8 mouse cellular contexts compared by ENCODE assay signal in genomic region chr6:99519806-99520675, GRCm38 (mm10). TPM values are rescaled to one million over a fixed set of nuclear protein-coding genes. Genes with fewer than 3 reads are reported as not detected.
A peak's percentile ranks its signal among the peaks of the same experiment; 100 is the strongest.
DNase-seq lines count a peak whose midpoint lies in the region; ATAC-seq and TF ChIP-seq lines count a peak whose summit lies in the region.

No protein-coding gene starts in this region.

- H3K27ac ChIP-seq in embryonic facial prominence, embryonic 15.5 days (replicated peaks), result peak overlapping the region; percentile 98
- peak overlapping the region; percentile 99 for H3K27ac ChIP-seq in heart, postnatal 0 days (ENCODE audit: low read depth)
- peak overlapping the region; percentile 59 for H3K27ac ChIP-seq in macrophage

- peak overlapping the region; percentile 94 for H3K4me2 ChIP-seq in embryonic facial prominence, embryonic 15.5 days (replicated peaks)
- peak overlapping the region; percentile 93 for H3K4me2 ChIP-seq in heart, postnatal 0 days (ENCODE audit: low read depth, low read length)

- no peaks in the 10 kb centered on the region for H3K27me3 ChIP-seq in embryonic facial prominence, embryonic 15.5 days
- H3K27me3 ChIP-seq in heart, postnatal 0 days (ENCODE audit: control insufficient read depth, insufficient read depth, low read length), result no peaks in the 10 kb centered on the region

- H3K79me2 ChIP-seq in macrophage (ENCODE audit: inconsistent target), result peaks cover 31% of the 10 kb centered on the region

- H3K9me3 ChIP-seq in embryonic facial prominence, embryonic 15.5 days (replicated peaks), result no peaks in the 10 kb centered on the region
- H3K9me3 ChIP-seq in heart, postnatal 0 days (replicated peaks; ENCODE audit: control insufficient read depth, low read length), result no peaks in the 10 kb centered on the region

- peak; percentile 13 to 26 for DNase-seq in CD8-positive naive resting alpha-beta T cell, adult 2 months (ENCODE audit: low read depth in 2 of 2, low spot score in 2 of 2)
- DNase-seq in adipocyte (ENCODE audit: low spot score), result peak; percentile 54
- peak; percentile 28 for DNase-seq in heart, postnatal 0 days (ENCODE audit: low spot score)
- peak; percentile 49 to 52 for DNase-seq in kidney, postnatal 25 days
- DNase-seq in spleen, postnatal 10 days (ENCODE audit: low spot score in 2 of 2), result peak; percentile 12 to 47
- no peak for DNase-seq in c-Kit-positive CD71-positive TER-119-positive erythroid progenitor cells, embryonic 14.5 days (ENCODE audit: low spot score)

- TF ChIP-seq EP300 in heart, postnatal 0 days (IDR thresholded peaks at IDR 0.05; ENCODE audit: low read depth), result no peak

- H3K36me3 ChIP-seq in embryonic facial prominence, embryonic 15.5 days, result no peaks in the 10 kb centered on the region
- H3K36me3 ChIP-seq in heart, postnatal 0 days (replicated peaks; ENCODE audit: control insufficient read depth, insufficient read depth, low read length), result no peaks in the 10 kb centered on the region
- no peaks in the 10 kb centered on the region for H3K36me3 ChIP-seq in macrophage (ENCODE audit: inconsistent target)

- TF ChIP-seq CTCF in heart, postnatal 0 days (IDR thresholded peaks at IDR 0.05; ENCODE audit: low read depth), result no peak

- ATAC-seq in embryonic facial prominence, embryonic 15.5 days (ENCODE audit: insufficient number of reproducible peaks, low FRiP score, low TSS enrichment, low read depth), result no peak
- ATAC-seq in heart, postnatal 0 days (ENCODE audit: insufficient read depth, low read depth), result no peak

- peaks cover 15% of the 10 kb centered on the region; the same call in 1 of the 2 replicates for H3K4me1 ChIP-seq in embryonic facial prominence, embryonic 15.5 days
- no peaks in the 10 kb centered on the region for H3K4me1 ChIP-seq in heart, postnatal 0 days (ENCODE audit: control insufficient read depth, insufficient read depth)

- H3K9ac ChIP-seq in embryonic facial prominence, embryonic 15.5 days, result peak overlapping the region; percentile 68
- peak overlapping the region; percentile 85 for H3K9ac ChIP-seq in heart, postnatal 0 days (replicated peaks; ENCODE audit: low read depth, low read length)

- H3K4me3 ChIP-seq in embryonic facial prominence, embryonic 15.5 days (replicated peaks), result peak overlapping the region; percentile 81
- H3K4me3 ChIP-seq in heart, postnatal 0 days (ENCODE audit: low read depth, low read length), result peak overlapping the region; percentile 72
- peak overlapping the region; percentile 80 for H3K4me3 ChIP-seq in macrophage (ENCODE audit: inconsistent target)

- 4% methylated on average over 38 of the region's 38 CpGs for WGBS in embryonic facial prominence, embryonic 15.5 days
- WGBS in heart, postnatal 0 days, result 15% methylated on average over 29 of the region's 38 CpGs
- 3% methylated on average over 28 of the region's 38 CpGs for WGBS in macrophage (ENCODE audit: missing documents)

RNA-seq across cellular contexts. Expression of gene Foxp1, which starts 2.5 kb away (rescaled TPM):
- polyA plus RNA-seq in embryonic facial prominence, embryonic 15.5 days (2015; fragmentation: Nextera tagmentation; extraction: Ambion mirVana), result 67.3 and 77.5 TPM in 2 replicates
- total RNA-seq in heart, postnatal 0 days (2014; rRNA removed; ENCODE audit: low replicate concordance), result 88.1 and 96.1 TPM in 2 replicates
- 39.5 and 40.7 TPM in 2 replicates for polyA plus RNA-seq in heart, postnatal 0 days (2015; fragmentation: Nextera tagmentation; extraction: Ambion mirVana)
- 100 to 1,000 TPM; 153 to 929 (median 216) TPM for total RNA-seq in macrophage (2018; cell fraction: chromatin; rRNA removed)
- 100 to 1,000 TPM in 3 of 26 experiments, 10 to 100 TPM in 23; 52.3 to 219 (median 58.2) TPM for total RNA-seq in macrophage (2018; cell fraction: cytosol; rRNA removed)
- total RNA-seq in macrophage (2018; cell fraction: nucleus; rRNA removed), result 100 to 1,000 TPM in 25 of 26 experiments, 10 to 100 TPM in 1; 94.3 to 920 (median 177) TPM
- 33.2 to 38.9 TPM (median 36.0 TPM) in 3 replicates for polyA plus RNA-seq in macrophage (2018)
